Mouse (Mus musculus) heart, adult 9 months (tissue): ENCODE data around the gene Usp43.

Source experiments
- DNase-seq, 2 experiments: peaks; one replicate each; pipeline ENCODE4 v3.0.0; 2022; ENCODE audit warnings: low spot score in 2 of 2

Gene Usp43

GRCm38 (mm10) chr11:67808051-67808450, 113.9 kb downstream of the Usp43 start:
- DNase-seq, result no peak

GRCm38 (mm10) chr11:67806832-67807597, 114.9 kb downstream of the Usp43 start:
- DNase-seq, result no peak

- DNase-seq, result no peak
Observed at GRCm38 (mm10) chr11:67805538-67805937, 116.4 kb downstream of the Usp43 start.
